Mouse (Mus musculus) heart, embryonic 11.5 days (tissue): ENCODE measurements around the gene Cd300e. TPM values are rescaled to one million over a fixed set of nuclear protein-coding genes. Genes with fewer than 3 reads are reported as not detected.

Source experiments
- ATAC-seq: fragments of 200-750 bp; cut with Nextera tagmentation; replicated peaks from 2 replicates; pipeline ENCODE4 v1.8.0; 2017; ENCODE audit warnings: moderate library complexity; ENCODE audit not compliant: insufficient number of reproducible peaks, low FRiP score, low TSS enrichment
- H3K27ac ChIP-seq: fragments of 300-500 bp; sonication (generic); 2 replicates; pipeline ENCODE4 v1.5.1; 2014; ENCODE audit warnings: mild to moderate bottlenecking, low read depth, low read length
- H3K27me3 ChIP-seq: fragments of 300-500 bp; sonication (generic); 2 replicates; pipeline ENCODE4 v1.6.1; 2014; ENCODE audit warnings: mild to moderate bottlenecking, low read length, mixed read lengths; ENCODE audit not compliant: control insufficient read depth, insufficient read depth
- H3K36me3 ChIP-seq: fragments of 300-500 bp; sonication (generic); 2 replicates; pipeline ENCODE4 v1.6.1; 2014; ENCODE audit warnings: mild to moderate bottlenecking, low read length, moderate library complexity, mixed read lengths; ENCODE audit not compliant: control insufficient read depth, insufficient read depth
- H3K4me1 ChIP-seq: fragments of 300-500 bp; sonication (generic); 2 replicates; pipeline ENCODE4 v1.6.1; 2014; ENCODE audit warnings: low read length; ENCODE audit not compliant: control insufficient read depth, insufficient read depth
- H3K4me2 ChIP-seq: fragments of 300-500 bp; sonication (generic); 2 replicates; pipeline ENCODE4 v1.6.1; 2014; ENCODE audit warnings: mild to moderate bottlenecking, moderate library complexity
- H3K4me3 ChIP-seq: fragments of 300-500 bp; sonication (generic); 2 replicates; pipeline ENCODE4 v1.5.1; 2014; ENCODE audit warnings: low read depth, low read length
- H3K9ac ChIP-seq: fragments of 300-500 bp; sonication (generic); 2 replicates; pipeline ENCODE4 v1.6.1; 2014; ENCODE audit warnings: mild to moderate bottlenecking, low read depth, low read length, moderate library complexity
- H3K9me3 ChIP-seq: fragments of 300-500 bp; sonication (generic); replicated peaks from 2 replicates; pipeline ENCODE4 v1.6.1; 2016; ENCODE audit warnings: low read length; ENCODE audit not compliant: control insufficient read depth
- WGBS: fragments of 180-500 bp; shearing (Covaris S2); extraction: QIAGEN DNeasy Blood & Tissue Kit; methylation state at CpG from one replicate; pipeline ENCODE4 v1.1.7; 2014; ENCODE audit not compliant: insufficient replicate concordance; 5-methylcytosine and 5-hydroxymethylcytosine counted together
- polyA plus RNA-seq: library from polyadenylated mRNA; unstranded; fragments of >200 nt; fragmentation: Nextera tagmentation; extraction: Ambion mirVana; gene quantifications from 2 replicates; pipeline ENCODE4 v1.2.1, GENCODE M21; 2014

Gene Cd300e
- polyA plus RNA-seq: not detected in 2 replicates

GRCm38 (mm10) chr11:115062077-115062476, at the start of gene Cd300e:
TSS of gene Cd300e (minus strand) at chr11:115062177.
- no peak within 1 kb of the TSS for H3K27ac ChIP-seq
- 40% methylated on average over 5 of the region's 5 CpGs for WGBS
- H3K4me3 ChIP-seq: no peak within 1 kb of the TSS
- H3K4me2 ChIP-seq: no peak within 1 kb of the TSS
- no peaks in the 10 kb centered on the region for H3K4me1 ChIP-seq
- H3K36me3 ChIP-seq: no peaks in the 10 kb centered on the region
- H3K9me3 ChIP-seq: no peaks in the 10 kb centered on the region
- no peaks in the 10 kb centered on the region for H3K27me3 ChIP-seq
- H3K9ac ChIP-seq: no peak within 1 kb of the TSS
- no peak for ATAC-seq

GRCm38 (mm10) chr11:115110271-115110670, 48.3 kb upstream of the Cd300e start:
- Histone ChIP-seq H3K36me3 (no peaks in the 10 kb centered on the region), H3K9me3 (no peaks in the 10 kb centered on the region), H3K27ac (no peak overlapping the region), H3K4me2 (no peak overlapping the region), H3K4me3 (no peak overlapping the region), H3K9ac (no peak overlapping the region), H3K27me3 (0 out of 2 replicates have a peak, but pooled peaks cover 3% of the 10 kb centered on the region), H3K4me1 (peaks cover 2% of the 10 kb centered on the region; the same call in 1 of the 2 replicates)
- no peak for ATAC-seq
- WGBS: 85% methylated on average over 4 of the region's 5 CpGs

GRCm38 (mm10) chr11:115108176-115108575, 46.2 kb upstream of the Cd300e start:
- Histone ChIP-seq H3K27me3 (0 out of 2 replicates have a peak, but pooled peaks cover 3% of the 10 kb centered on the region), H3K4me1 (peaks cover 2% of the 10 kb centered on the region; the same call in 1 of the 2 replicates), H3K4me2 (no peak overlapping the region), H3K9me3 (no peaks in the 10 kb centered on the region), H3K27ac (no peak overlapping the region), H3K36me3 (no peaks in the 10 kb centered on the region), H3K9ac (no peak overlapping the region), H3K4me3 (no peak overlapping the region)
- WGBS: 91% methylated on average over 8 of the region's 8 CpGs
- ATAC-seq: no peak

GRCm38 (mm10) chr11:115107403-115107916, 45.5 kb upstream of the Cd300e start:
- 0 out of 2 replicates have a peak, but pooled peaks cover 3% of the 10 kb centered on the region for H3K27me3 ChIP-seq

GRCm38 (mm10) chr11:115106638-115107037, 44.7 kb upstream of the Cd300e start:
- H3K9ac ChIP-seq: no peak overlapping the region
- H3K4me3 ChIP-seq: no peak overlapping the region
- H3K9me3 ChIP-seq: no peaks in the 10 kb centered on the region
- WGBS: 88% methylated on average over 2 of the region's 2 CpGs
- no peaks in the 10 kb centered on the region for H3K36me3 ChIP-seq
- H3K27ac ChIP-seq: no peak overlapping the region
- H3K27me3 ChIP-seq: 0 out of 2 replicates have a peak, but pooled peaks cover 3% of the 10 kb centered on the region
- no peak overlapping the region for H3K4me2 ChIP-seq
- H3K4me1 ChIP-seq: peaks cover 2% of the 10 kb centered on the region; the same call in 1 of the 2 replicates
- ATAC-seq: no peak

More at GRCm38 (mm10) chr11:115107403-115107916, 45.5 kb upstream of the Cd300e start:
- Histone ChIP-seq H3K27ac (no peak overlapping the region), H3K4me2 (no peak overlapping the region), H3K4me1 (peaks cover 2% of the 10 kb centered on the region; the same call in 1 of the 2 replicates), H3K9me3 (no peaks in the 10 kb centered on the region), H3K4me3 (no peak overlapping the region), H3K36me3 (no peaks in the 10 kb centered on the region), H3K9ac (no peak overlapping the region)
- ATAC-seq: no peak
- 35% methylated on average over 4 of the region's 4 CpGs for WGBS

- Histone ChIP-seq H3K27me3 (0 out of 2 replicates have a peak, but pooled peaks cover 3% of the 10 kb centered on the region), H3K4me2 (no peak overlapping the region), H3K4me3 (no peak overlapping the region), H3K4me1 (peaks cover 2% of the 10 kb centered on the region; the same call in 1 of the 2 replicates), H3K27ac (no peak overlapping the region), H3K9me3 (no peaks in the 10 kb centered on the region), H3K9ac (no peak overlapping the region), H3K36me3 (no peaks in the 10 kb centered on the region)
- no peak for ATAC-seq
- WGBS: 74% methylated on average over 8 of the region's 8 CpGs
Measured at GRCm38 (mm10) chr11:115104769-115105563, 43.0 kb upstream of the Cd300e start.

DNA sequence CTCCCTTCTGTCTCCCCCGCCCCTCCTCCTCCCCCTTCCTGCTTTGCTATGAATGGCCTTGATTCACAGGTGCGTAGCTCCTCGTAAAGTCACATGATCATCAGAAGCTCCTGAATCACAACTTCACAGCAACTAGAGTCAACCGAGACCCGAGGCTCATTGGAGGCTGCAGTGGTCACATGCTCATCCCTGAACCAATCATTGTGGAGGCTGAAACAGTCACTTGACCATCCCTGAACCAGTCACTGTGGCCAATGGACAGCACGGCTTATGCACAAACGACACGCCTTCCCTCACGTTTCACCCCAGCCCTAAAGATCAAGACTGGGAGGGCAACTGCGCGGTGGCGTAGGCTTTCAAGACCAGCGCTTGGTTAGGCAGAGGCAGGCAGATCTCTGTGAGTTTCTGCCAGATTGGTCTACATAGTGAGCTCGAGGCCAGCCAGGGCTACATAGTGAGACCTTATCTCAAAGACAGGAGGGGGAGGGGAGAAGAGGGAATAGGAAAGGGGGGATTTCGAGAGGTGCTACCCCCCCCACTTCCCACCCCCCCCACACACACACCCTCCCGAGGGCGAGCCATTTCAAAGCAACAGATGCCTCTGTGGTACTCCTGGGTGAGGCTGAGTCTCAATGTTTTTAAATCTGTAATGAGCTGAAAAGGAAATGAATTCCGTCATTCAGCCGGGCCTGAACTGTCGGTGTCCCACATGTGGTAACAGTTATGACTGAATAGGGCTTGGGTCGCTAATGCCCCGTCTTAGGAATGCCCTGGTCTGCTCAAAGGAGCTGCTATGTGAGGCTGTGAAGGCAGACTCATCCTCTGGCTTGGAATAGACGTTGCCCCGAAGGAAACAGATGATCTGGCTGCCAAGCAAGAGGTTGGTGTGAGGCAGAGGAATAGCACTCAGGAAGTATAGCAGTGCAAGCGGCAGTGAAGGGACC, 41.8 kb upstream of the Cd300e start:
- H3K27me3 ChIP-seq: 0 out of 2 replicates have a peak, but pooled peaks cover 3% of the 10 kb centered on the region
- H3K36me3 ChIP-seq: no peaks in the 10 kb centered on the region
- H3K4me2 ChIP-seq: no peak overlapping the region
- no peak overlapping the region for H3K4me3 ChIP-seq
- no peak overlapping the region for H3K27ac ChIP-seq
- no peak for ATAC-seq
- peaks cover 7% of the 10 kb centered on the region for H3K4me1 ChIP-seq
- H3K9ac ChIP-seq: no peak overlapping the region
- H3K9me3 ChIP-seq: no peaks in the 10 kb centered on the region
- 77% methylated on average over 24 of the region's 25 CpGs for WGBS

GRCm38 (mm10) chr11:115102116-115102515, 40.1 kb upstream of the Cd300e start:
- Histone ChIP-seq H3K9me3 (no peaks in the 10 kb centered on the region), H3K36me3 (no peaks in the 10 kb centered on the region), H3K27me3 (no peaks in the 10 kb centered on the region), H3K9ac (no peak overlapping the region), H3K4me1 (peaks cover 6% of the 10 kb centered on the region), H3K4me2 (no peak overlapping the region), H3K27ac (no peak overlapping the region), H3K4me3 (no peak overlapping the region)
- no peak for ATAC-seq
- 85% methylated on average over 9 of the region's 9 CpGs for WGBS
